Mouse (Mus musculus) heart, postnatal 10 days (tissue): ENCODE measurements around the gene Ube2d1. TPM values are rescaled to one million over a fixed set of nuclear protein-coding genes. Genes with fewer than 3 reads are reported as not detected.

Experiments used
- DNase-seq, 2 experiments: peaks; one replicate each; pipeline ENCODE4 v3.0.0; 2021
- intact Hi-C: fragments of 180-260 bp; cut with DNase I; formaldehyde crosslinking; loops from one replicate; pipeline ENCODE4 v1.15.1; 2025
- total RNA-seq, 2 experiments: library from RNA; stranded (reverse); gene quantifications; 2 replicates each; pipeline ENCODE4 v1.2.3; 2021

Ube2d1 gene
- total RNA-seq, 2 experiments from 2014 or later: 40.9 to 47.6 TPM

DNA sequence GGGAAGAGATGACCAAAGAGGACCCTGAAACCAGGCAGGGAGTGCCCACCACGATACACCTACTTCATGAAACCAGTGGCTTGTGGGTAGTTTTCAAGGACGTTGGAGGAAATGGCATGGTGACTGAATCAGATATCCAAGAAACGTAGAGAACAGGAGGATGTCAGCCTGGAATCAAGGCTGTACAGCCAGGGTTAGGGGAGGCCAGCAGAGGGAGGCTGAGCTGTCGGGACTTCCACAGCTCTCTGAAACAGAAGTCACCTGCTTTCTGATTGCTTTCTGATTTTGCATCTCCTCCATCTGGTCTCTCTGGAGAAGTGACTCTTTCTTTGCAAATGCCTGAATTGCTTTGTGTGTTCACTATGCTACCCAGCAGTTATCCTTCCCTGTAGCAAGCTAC lies 6.7 kb upstream of the Ube2d1 start:
- intact Hi-C loops: no loop called here
- DNase-seq: no peak

DNA sequence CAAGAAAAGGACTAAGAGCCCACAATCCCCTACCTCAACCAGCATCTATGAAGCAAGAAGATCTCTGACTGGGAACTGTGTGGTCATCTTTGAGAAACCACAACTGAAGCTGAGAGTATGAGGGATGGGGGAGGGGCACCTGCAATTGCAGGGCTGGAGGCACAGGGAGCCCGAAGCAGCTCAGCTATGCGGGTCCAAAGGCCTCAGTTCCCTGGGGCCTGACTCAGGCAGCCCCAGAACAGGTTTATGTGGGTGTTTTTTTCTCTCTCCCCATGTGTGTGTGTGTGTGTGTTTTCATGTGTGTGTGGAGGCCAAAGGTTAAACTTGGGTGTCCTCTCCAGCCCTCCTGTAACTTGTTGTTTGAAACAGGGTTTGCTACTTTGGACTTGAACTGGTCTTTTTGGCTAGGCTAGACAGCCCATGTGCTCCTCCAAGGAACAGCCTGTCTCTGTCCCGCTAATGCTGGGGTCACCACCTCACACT lies 6.2 kb upstream of the Ube2d1 start:
- no peak for DNase-seq
- intact Hi-C loops: no loop called here

DNA sequence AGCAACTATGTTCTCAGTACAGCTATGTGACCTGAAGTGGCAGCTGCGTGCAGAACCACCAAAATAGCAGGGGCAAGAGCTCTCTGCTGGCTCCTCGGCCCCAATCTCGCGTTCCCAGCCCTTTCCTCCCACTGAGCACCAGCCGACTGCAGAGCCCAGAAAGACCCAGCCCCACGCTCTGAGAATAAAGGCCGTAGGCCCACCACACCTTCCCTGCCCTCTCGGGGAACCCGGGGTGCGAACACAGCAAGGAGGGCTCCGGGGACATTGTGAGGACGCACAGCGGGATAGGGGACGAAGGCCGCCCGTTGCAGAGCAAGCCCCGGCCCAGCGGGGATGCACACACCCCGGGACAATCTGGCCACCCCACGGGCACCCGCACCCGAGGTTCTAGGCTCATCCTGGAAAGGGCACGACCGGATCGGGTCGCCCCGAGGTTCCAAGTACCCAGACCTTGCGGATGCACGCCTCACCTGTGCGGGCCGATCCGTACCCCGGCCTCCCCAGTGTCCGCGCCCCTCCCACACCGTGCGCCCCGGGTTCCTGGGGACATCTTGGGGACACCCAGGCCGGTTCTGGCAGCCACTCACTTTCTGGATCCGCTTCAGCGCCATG lies 444 bp downstream of the Ube2d1 start:
- DNase-seq: peak; percentile 47 to 62
- intact Hi-C loops: loop anchor here (2.0 kb wide), 1 partner anchor 48 kb away; no protein-coding TSS in a partner anchor

DNA sequence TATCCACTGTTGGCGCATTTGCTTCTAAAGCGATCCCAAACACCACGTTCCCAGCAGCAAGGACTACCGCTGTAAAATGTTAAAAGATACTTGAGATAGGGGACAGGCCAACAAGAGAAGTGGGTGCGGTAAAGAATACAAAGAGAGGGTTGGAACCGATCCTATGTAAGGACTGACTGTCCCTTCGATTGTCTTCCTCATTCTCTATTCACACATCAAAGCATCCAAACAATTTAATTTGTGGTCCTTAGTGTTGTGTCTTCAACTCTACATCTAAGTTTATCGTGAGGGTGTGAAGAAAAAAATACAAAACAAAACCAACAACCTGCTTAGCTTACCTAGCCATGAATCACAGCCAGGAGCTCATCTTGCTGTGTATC lies 941 bp downstream of the Ube2d1 start:
- intact Hi-C loops: loop anchor here (2.0 kb wide), 1 partner anchor 47 kb away; no protein-coding TSS in a partner anchor
- DNase-seq: no peak

DNA sequence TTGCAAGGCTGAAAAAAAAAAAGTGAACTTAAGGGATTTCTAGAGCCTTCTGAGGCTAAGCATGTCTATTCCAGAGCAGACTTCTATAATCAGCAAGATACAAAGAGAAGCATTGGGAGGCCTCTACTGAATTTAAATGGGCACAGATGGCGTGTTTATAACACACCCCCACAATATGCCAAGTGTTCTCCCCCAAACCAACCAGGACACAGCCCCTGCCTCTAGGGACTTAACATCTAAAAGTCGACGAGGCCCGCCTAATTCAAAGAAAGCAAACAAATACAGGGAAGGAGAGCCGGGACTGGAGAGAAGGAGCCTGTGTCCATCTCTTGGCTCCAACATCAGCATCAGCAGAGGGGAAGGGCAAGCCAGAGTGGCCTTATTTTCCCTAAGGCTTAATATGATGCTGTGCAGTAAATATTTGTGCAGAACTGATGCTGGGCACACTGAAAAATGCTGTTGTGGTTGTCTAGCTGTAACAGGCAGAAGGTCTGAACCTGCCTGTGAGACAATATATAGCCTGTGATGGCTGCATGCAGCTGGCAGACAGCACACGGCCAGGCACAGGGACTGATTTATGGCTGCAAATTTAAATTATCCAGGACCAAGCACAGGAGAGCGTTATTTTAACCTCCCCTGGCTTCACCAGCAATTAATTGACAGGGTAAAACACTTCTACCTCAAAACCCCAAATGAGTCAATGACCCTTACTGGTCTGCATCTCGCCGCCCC lies 11.9 kb downstream of the Ube2d1 start:
- intact Hi-C loops: no loop called here
- DNase-seq: no peak

DNA sequence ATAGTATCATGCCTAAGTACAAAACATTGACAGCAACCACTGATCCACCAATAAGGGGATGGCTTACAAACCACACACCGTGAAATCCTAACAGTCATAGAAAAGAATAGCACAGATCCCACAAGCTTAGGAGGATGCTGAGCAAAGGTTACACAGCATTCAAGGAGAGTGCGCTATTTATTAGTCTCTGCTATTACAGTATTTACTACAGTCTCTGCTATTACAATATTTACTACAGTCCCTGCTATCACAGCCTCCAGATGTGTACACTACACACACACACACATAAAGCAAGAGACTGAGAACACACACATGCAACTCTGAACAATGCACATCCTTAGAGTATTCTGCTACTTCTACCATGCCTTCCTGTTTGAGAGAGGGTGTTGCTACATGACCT lies 17.1 kb downstream of the Ube2d1 start:
- intact Hi-C loops: no loop called here
- no peak for DNase-seq

DNA sequence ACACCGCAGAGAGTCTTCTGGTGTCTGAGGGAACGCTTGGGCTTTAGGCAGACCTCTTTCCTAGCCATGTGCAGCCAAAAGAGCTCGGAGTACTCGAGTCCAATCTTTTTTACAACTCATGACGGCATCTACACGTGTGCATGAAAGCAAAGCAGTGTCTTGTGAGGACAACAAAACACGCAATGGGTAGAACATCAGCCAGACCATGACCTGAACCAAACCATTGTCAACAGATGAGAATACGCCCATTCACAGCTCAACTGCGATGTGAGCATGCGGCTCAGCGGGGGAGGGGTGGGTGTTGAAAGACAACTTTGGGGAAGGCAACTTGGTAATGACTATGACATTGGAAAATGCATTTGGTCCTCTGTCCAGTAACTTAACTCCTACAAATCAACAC lies 17.6 kb downstream of the Ube2d1 start:
- no peak for DNase-seq
- intact Hi-C loops: no loop called here

DNA sequence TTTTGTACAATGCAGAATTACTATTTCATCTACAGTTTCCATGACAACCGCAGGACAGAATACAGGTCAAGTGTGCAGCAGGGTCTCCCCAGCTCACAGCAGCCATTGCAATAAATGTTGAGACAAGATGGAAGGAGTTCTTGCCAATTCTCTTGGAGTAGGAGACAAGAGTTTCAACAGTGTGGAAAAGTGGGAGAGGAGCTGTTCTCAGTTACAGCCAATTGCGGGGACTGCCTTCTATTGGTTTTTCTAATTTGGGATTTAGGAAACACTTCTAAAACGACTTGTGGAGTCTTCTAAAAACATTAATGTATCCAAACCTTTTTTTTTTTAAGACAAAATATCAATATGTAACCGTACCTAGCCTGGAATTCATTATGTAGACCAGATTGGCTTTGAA lies 20.0 kb downstream of the Ube2d1 start:
- intact Hi-C loops: no loop called here

DNA sequence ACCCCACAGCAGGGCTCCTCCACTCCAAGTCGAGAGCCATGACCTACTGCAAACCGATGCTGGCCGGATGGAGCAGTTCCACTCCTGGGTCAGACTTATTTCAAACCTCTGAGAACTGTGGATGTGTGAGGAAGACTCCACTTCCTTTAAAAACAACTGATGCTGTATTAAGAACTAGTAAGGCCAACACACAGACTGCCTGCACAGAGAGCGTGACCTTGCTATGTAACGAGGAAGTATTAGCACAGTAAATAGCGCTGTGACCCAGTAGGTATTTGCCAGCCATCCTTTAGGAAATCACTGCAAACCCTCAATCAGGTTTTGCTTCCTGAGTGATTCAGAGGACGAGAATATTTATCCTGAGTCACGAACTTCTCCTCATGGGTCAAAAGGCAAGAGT lies 23.4 kb downstream of the Ube2d1 start:
- DNase-seq: no peak
- intact Hi-C loops: no loop called here

More for the DNA sequence above, 20.0 kb downstream of the Ube2d1 start:
- DNase-seq: no peak

DNA sequence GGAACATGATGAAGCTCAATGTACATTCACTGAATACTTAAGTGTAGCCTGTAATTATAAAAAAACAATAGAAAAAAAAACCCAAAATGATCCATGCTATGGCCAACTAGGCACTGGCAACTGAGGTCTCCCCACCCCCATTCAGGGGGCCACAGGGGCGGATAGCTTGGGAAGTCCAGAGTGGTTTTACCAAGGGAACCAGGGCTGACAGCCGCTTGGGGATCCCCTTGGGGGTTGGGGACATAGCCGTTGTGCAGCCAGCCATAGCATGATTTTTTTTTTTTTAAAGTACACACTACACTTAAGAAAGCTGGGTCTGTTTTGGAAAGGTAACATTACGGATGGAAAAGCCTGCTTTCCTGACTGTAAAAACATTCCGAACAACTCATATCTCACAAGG lies 26.1 kb downstream of the Ube2d1 start:
- DNase-seq: no peak
- intact Hi-C loops: no loop called here

DNA sequence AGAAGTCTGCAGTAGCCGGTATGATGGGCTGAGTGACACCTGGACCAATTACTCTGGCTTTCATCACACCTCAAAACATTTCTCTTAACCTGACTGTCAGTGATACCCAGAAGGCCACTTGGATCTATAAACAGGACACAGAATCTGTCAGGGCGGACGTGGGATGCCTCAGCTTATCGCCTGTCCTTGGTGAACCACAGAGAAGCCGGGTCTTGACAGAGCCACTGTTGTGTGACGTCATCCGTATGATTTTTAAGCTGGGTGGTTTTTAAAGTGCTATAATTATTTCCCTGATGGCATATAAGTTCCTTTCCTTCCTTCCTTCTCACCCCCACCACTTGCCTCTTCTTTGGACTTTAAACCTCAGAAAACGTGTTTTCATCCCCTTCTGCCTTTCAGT lies 26.5 kb downstream of the Ube2d1 start:
- no peak for DNase-seq
- intact Hi-C loops: no loop called here

DNA sequence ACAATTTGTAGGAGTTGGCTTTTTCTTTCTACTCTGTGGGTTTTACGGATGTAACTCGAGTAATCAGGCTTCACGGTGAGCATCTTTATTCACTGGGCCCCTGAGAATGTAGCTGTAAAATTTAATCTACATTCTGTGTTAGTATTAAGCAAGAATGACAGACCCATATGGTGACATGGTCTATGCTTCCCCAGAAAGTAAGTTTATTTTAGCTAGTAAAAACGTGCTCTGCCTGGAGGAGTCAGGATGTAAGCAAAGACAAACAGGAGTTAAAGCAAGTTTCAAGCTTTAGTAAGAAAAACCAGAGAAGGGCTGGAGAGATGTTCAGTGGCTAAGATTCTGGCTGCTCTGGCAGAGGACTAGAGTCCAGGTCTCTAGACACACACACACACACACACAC lies 31.9 kb downstream of the Ube2d1 start:
- no peak for DNase-seq
- intact Hi-C loops: no loop called here

DNA sequence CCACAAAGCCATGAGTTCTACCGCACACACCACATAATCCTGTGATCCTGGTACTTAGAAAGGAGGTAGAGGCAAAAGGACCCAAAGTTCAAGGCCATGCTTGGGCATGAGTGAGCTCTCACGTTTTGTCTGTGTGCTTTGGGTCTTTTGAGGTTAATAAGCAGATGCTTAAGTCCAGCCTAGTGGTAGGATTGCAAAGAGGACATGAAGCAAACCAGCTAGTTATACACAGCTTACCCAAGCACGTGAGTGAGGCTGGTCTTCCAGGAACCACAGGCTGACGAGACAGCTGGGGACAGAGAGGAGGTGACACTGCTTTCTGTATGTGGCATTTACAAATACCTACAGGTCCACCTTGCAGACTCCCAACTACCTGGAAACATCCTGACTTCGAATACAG lies 32.6 kb downstream of the Ube2d1 start:
- DNase-seq: no peak
- intact Hi-C loops: no loop called here

DNA sequence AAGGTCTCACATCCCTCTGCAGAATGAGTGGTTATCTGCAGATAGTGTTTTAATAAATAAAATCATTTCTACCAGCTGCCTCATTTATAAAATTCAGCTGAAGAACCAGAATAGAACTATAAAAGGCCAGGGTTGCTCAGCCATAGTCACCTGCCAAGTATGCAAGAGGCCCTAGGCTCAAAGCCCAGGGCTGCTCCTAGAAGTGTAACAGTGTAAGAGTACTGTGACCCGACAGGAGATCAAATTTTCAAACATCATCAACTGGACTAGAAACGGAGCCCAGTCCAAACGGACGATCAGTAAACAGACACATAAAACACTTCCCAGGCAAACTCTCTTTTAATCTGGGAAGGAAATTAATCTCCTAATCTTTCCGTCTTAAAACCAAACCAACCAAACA lies 33.2 kb downstream of the Ube2d1 start:
- intact Hi-C loops: no loop called here
- DNase-seq: peak; percentile 23 to 40

DNA sequence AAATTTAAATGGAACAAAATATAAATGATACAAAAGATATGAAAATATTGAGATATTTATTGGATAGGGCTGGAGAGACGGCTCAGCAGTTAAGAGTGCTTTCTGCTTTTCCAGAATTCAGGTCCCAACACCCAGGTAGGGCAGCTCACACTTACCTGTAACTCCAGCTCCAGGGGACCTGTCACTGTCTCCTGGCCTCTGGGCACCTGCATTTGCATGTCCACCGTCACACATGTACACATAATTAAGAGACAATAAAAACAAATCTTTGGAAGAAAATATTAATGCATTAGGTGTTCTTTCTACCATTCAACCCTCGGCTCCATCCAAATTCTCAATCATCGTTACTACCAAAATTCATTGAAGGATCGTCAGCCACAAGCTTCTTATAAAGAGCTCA lies 33.8 kb downstream of the Ube2d1 start:
- no peak for DNase-seq
- intact Hi-C loops: no loop called here

DNA sequence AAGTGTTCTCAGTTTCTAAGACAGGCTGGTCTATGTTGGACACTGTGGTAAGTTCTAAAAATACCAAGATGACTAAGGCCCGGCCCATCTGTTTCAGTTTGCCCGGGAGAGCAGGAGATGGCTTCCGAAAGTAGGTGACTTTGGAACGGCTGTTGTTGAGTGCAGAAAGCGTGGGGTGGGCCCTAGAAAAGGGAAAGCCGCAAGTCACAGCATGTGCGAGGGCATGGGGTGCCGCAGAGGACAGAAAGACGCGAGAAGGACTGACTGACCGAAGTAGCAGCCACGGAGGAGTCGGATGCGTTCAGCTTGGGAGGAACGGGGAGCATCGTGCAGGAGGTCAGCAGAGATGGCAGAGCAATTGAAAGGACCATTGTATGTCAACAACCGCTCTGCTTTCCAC lies 34.6 kb downstream of the Ube2d1 start:
- intact Hi-C loops: no loop called here
- DNase-seq: peak; percentile 57 to 67

DNA sequence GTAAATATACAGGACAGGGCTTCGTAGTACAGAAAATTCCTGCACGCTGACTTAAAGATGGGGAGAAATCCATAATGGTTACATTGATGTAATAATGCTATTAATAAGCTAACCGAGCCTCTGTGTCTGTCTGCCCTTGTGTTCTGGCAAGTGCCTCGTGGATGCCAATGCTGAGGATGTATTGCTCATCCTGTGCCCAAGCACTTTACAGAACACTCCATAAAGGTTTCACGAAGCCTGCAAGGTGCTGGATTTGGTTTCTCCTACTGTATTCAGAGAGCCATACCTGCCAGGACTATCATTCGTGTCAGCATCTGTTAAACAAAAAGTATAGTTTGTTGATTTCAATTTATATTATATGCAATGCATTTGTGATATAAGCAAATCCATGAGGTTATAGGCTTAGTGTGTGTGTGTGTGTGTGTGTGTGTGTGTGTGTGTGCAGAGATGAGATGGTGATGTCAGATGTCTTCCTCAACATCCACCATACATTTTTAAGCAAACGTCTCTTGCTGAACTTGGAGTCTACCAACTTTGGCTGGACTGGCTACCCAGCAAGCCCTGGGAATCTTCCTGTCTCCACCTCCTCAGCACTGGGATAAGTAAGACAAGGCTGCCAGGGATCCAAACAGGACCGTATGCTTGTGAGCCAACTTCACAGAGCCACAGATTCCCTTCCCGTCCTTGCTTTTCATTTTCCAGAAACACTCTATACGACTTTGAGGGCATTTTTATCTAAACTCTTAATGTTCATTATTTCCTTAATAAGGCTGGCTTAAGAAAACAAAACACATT lies 35.8 kb downstream of the Ube2d1 start:
- intact Hi-C loops: no loop called here
- peak; percentile 15 to 16 for DNase-seq

DNA sequence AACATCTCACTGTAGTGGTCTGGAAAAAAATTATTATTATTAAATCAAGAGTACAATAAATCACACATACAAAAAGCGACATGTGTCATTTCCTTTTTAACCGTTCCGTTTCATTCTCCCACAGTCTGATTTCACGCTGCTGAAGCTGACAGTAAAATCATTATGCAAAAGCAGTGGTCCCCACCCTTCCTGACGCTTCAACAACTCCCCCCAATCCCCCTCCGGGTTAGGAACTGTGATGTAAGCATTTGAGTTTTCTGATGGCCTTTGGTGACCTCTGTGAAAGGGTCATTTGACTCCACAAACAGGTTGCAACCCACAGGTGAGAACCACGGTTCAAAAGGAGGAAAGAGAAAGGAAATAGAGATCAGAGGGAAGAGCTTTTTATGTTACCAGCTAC lies 38.1 kb downstream of the Ube2d1 start:
- DNase-seq: no peak
- intact Hi-C loops: no loop called here

DNA sequence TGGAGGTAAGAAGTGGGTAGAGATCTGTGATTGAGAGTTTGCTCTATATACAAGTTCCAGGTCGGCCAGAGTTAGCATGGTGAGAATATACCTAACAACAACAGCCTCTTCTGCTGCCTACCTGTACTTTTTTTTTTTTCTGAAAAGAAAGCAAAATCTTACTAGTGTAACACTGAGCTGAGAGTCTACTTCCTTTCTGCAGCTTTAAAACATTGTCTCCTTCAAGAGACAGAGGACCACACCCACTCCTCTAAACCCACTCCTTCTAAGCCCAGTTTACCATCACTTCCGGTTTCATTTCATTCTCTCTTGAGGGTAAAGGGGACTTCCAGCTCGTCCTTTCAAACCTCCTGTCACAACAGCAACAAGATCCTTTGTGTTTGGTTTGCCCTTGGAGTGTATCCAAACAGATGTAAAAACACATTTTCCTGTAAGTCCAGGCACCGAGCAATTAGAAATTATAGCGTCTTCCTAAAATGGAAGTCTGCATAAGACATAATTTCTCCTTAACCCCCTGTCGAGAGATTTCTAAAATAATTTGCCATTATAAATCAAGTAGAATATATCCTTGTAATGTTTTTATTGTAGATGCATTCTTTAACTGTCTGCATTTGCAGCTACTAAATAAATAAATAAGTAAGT lies 45.5 kb downstream of the Ube2d1 start:
- DNase-seq: peak in 1 of 2 experiments; percentile 27
- intact Hi-C loops: no loop called here

DNA sequence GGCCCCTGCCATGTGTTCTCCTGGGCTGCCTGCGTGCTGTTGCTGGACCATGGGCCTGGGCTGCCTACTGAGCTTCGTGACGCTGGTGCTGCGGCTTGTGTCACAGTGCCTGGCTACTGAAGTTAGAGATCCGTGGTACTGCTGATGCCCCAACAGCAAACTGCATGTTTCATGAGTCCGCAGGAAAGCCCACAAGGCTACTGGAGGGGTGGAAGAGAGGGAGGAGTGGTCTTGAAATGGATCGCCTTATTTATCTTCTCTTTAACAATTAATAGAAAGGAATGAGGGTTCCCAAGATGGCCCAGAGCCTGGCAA lies 46.9 kb downstream of the Ube2d1 start, which contains the start of gene Tfam:
Gene Tfam (minus strand): TSS at position 41 of the 315 bp plus-strand sequence.
- no peak for DNase-seq
- intact Hi-C loops: no loop called here
